Mouse (Mus musculus) intestine, embryonic 15.5 days (tissue): ENCODE results near the gene Arhgap18. TPM values are rescaled to one million over a fixed set of nuclear protein-coding genes. Genes with fewer than 3 reads are reported as not detected.

Experiments
- ATAC-seq: fragments of 200-750 bp; cut with Nextera tagmentation; 2 replicates; pipeline ENCODE4 v1.8.0; 2017; ENCODE audit warnings: moderate TSS enrichment, moderate library complexity
- H3K27ac ChIP-seq: fragments of 300-500 bp; sonication (generic); 2 replicates; pipeline ENCODE4 v1.5.1; 2015; ENCODE audit warnings: mild to moderate bottlenecking, inconsistent platforms
- H3K27me3 ChIP-seq: fragments of 300-500 bp; sonication (generic); replicated peaks from 2 replicates; pipeline ENCODE4 v1.6.1; 2015; ENCODE audit warnings: inconsistent platforms
- H3K36me3 ChIP-seq: fragments of 300-500 bp; sonication (generic); 2 replicates; pipeline ENCODE4 v1.6.1; 2015; ENCODE audit warnings: inconsistent platforms
- H3K4me1 ChIP-seq: fragments of 300-500 bp; sonication (generic); replicated peaks from 2 replicates; pipeline ENCODE4 v1.6.1; 2015; ENCODE audit warnings: inconsistent platforms
- H3K4me2 ChIP-seq: fragments of 300-500 bp; sonication (generic); replicated peaks from 2 replicates; pipeline ENCODE4 v1.6.1; 2015; ENCODE audit warnings: mild to moderate bottlenecking, inconsistent platforms
- H3K4me3 ChIP-seq: fragments of 300-500 bp; sonication (generic); replicated peaks from 2 replicates; pipeline ENCODE4 v1.5.1; 2015; ENCODE audit warnings: inconsistent platforms
- H3K9ac ChIP-seq: fragments of 300-500 bp; sonication (generic); 2 replicates; pipeline ENCODE4 v1.6.1; 2015; ENCODE audit warnings: inconsistent platforms
- H3K9me3 ChIP-seq: fragments of 300-500 bp; sonication (generic); 2 replicates; pipeline ENCODE4 v1.6.1; 2016; ENCODE audit warnings: inconsistent platforms
- WGBS: fragments of 180-500 bp; shearing (Covaris S2); methylation state at CpG from one replicate; pipeline ENCODE4 v1.1.7; 2015; 5-methylcytosine and 5-hydroxymethylcytosine counted together
- polyA plus RNA-seq: library from polyadenylated mRNA; unstranded; fragments of >200 nt; fragmentation: Nextera tagmentation; extraction: Ambion mirVana; gene quantifications from 2 replicates; pipeline ENCODE4 v1.2.1, GENCODE M21; 2015

Gene Arhgap18
- polyA plus RNA-seq, 1 experiment from 2014 or later: 52.2 TPM

DNA sequence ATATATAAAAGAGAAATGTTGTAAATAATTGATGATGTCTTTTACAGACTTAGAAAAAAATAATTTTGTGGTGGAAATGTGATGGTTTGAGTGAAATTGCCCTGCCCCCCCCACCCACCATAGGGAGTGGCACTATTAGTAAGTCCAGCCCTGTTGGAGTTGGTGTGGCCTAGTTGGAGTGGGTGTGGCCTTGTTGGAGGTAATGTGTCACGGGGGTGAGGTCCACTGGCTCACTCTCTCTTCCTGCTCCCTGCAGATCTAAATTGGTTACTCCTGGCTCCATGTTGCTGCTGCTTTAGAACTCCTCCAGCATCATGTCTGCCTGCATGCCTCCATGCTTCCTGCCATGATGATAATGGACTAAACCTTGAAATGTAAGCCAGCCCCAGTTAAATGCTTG lies 186.3 kb downstream of the Arhgap18 start:
- Histone ChIP-seq H3K27me3 (no peaks in the 10 kb centered on the region), H3K9me3 (no peaks in the 10 kb centered on the region), H3K9ac (no peak overlapping the region), H3K4me1 (no peaks in the 10 kb centered on the region), H3K36me3 (no peaks in the 10 kb centered on the region), H3K27ac (no peak overlapping the region), H3K4me3 (no peak overlapping the region), H3K4me2 (no peak overlapping the region)
- WGBS: 52% methylated on average over 1 of the region's 1 CpGs
- no peak for ATAC-seq

DNA sequence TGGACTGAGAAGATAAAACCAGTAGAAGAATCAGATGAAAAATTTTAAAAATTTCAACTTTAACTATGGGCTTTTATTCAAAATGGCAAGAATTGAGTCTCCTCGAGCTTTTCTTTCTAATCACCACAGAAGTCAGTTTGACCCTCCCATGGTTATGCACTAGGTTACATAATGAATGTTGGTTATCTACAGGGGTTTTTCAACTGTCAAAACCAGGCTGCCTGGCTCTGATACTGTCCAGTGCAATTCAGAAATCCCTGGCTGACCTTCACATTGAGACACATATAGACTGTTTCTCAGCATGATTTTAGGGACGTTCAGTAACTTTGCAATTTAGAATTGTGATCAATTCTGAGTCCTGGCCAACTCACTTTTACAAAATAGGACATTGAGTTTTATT lies 195.1 kb downstream of the Arhgap18 start:
- 69% methylated on average over 2 of the region's 2 CpGs for WGBS
- H3K27me3 ChIP-seq: no peaks in the 10 kb centered on the region
- ATAC-seq: no peak

DNA sequence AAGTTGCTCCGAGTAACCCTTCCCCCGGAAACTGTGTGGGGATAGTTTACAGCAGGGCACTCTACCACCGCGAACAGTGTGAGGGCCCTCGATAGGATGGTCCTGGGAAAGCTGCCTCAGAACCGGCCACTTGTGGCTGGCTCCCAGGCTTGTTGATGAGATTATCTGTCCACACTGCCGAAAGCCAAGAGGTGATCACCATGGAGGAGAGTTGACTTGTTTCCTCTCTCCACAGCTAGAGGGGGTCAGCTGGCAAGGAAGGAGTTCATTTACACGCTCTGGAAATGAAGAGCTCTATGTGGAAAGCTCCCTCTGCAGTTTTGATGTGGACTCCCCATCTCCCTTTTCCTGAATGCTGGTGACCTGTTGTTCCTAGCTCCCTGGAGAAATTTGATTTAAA lies 196.4 kb downstream of the Arhgap18 start:
- Histone ChIP-seq H3K36me3 (no peaks in the 10 kb centered on the region), H3K4me1 (no peaks in the 10 kb centered on the region), H3K9me3 (no peaks in the 10 kb centered on the region), H3K4me3 (no peak overlapping the region), H3K27me3 (no peaks in the 10 kb centered on the region), H3K27ac (no peak overlapping the region), H3K9ac (no peak overlapping the region), H3K4me2 (no peak overlapping the region)
- WGBS: 73% methylated on average over 8 of the region's 8 CpGs
- no peak for ATAC-seq

More for the DNA sequence above, 195.1 kb downstream of the Arhgap18 start:
- no peak overlapping the region for H3K27ac ChIP-seq
- no peaks in the 10 kb centered on the region for H3K4me1 ChIP-seq
- H3K9ac ChIP-seq: no peak overlapping the region
- H3K4me2 ChIP-seq: no peak overlapping the region
- no peaks in the 10 kb centered on the region for H3K36me3 ChIP-seq
- H3K4me3 ChIP-seq: no peak overlapping the region
- H3K9me3 ChIP-seq: no peaks in the 10 kb centered on the region

DNA sequence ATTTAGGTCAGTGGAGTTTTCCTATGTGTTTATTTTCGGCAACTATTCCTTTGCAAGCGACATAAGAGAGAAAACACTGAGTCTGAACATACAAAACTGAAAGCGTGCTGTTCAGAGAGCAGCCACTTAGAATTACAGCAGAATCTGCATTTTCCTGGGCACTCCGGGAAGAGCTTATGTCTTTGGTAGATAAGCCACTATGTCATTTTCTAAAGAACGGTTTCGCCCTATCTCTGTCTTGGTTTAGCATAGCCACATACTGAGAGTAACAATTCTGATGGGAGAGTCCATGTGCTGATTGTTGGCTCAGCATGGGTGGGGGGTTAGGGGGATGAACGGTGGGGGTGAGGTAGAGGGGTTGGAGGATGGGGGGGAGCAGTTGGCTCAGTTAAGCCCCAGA lies 197.2 kb downstream of the Arhgap18 start:
- no peak for ATAC-seq
- Histone ChIP-seq H3K27me3 (no peaks in the 10 kb centered on the region), H3K4me1 (no peaks in the 10 kb centered on the region), H3K4me2 (no peak overlapping the region), H3K9me3 (no peaks in the 10 kb centered on the region), H3K9ac (no peak overlapping the region), H3K36me3 (no peaks in the 10 kb centered on the region), H3K27ac (no peak overlapping the region), H3K4me3 (no peak overlapping the region)
- WGBS: 74% methylated on average over 7 of the region's 7 CpGs

DNA sequence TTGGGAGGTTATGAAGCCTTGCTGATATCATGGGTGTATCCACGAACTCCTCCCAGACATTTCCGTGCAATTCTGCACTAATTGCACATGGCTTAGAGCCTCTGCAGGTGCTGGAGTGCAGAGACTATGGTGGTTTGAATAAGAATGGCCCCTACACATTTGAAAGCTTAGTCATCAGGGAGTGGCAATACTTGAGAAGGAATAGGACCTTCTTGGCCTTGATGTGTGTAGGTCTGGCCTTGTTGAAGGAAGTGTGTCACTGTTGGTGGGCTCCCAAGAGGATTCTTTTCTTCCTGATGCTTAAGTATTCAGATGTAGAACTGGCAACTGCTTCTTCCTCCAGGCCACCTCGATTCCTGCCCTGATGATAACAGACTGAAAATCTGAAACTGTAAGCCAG lies 205.3 kb downstream of the Arhgap18 start:
- no peaks in the 10 kb centered on the region for H3K27me3 ChIP-seq
- H3K4me3 ChIP-seq: no peak overlapping the region
- 81% methylated on average over 3 of the region's 3 CpGs for WGBS
- H3K27ac ChIP-seq: no peak overlapping the region
- H3K4me2 ChIP-seq: no peak overlapping the region
- no peak overlapping the region for H3K9ac ChIP-seq
- H3K4me1 ChIP-seq: no peaks in the 10 kb centered on the region
- ATAC-seq: no peak
- H3K9me3 ChIP-seq: no peaks in the 10 kb centered on the region
- H3K36me3 ChIP-seq: no peaks in the 10 kb centered on the region
